Mouse (Mus musculus) CH12.LX (cell line): ENCODE measurements around the gene Rab5b. TPM values are rescaled to one million over a fixed set of nuclear protein-coding genes. Genes with fewer than 3 reads are reported as not detected.

Experiments used
- DNase-seq: peaks from one replicate; pipeline ENCODE4 v3.0.0-alpha.2; 2013; ENCODE audit errors: extremely low read depth
- H3K27ac ChIP-seq: 2 replicates; pipeline ENCODE4 v1.5.1; 2012; ENCODE audit warnings: low read depth, mild to moderate bottlenecking, control low read depth, moderate library complexity; ENCODE audit not compliant: insufficient read depth
- H3K27me3 ChIP-seq: replicated peaks from 2 replicates; pipeline ENCODE3; 2012; ENCODE audit warnings: inconsistent platforms
- H3K36me3 ChIP-seq, 2 experiments: replicated peaks in 1 of 2; 2 replicates each; pipeline versions ENCODE3 to v1.6.1; 2012; ENCODE audit warnings: inconsistent platforms in 1 of 2, low read length in 1 of 2, mild to moderate bottlenecking in 1 of 2, mixed read lengths in 1 of 2, moderate library complexity in 1 of 2; ENCODE audit not compliant: control insufficient read depth in 1 of 2, insufficient read depth in 1 of 2
- H3K4me1 ChIP-seq, 2 experiments: 2 replicates each; pipeline ENCODE4 v1.6.1; 2012; ENCODE audit warnings: inconsistent platforms in 1 of 2, moderate library complexity in 1 of 2; ENCODE audit not compliant: insufficient read depth in 2 of 2, control insufficient read depth in 1 of 2
- H3K4me2 ChIP-seq: 2 replicates; pipeline ENCODE4 v1.6.1; 2012; ENCODE audit warnings: low read depth, mild to moderate bottlenecking, control low read depth; ENCODE audit not compliant: poor library complexity, insufficient read depth, severe bottlenecking
- H3K4me3 ChIP-seq, 3 experiments: fragments of 150-350 bp in 1 of 3; sonication (generic) in 1 of 3; replicated peaks in 1 of 3; 2 replicates each; pipeline versions ENCODE3 to v1.5.1; 2011 to 2012; ENCODE audit warnings: low read depth in 2 of 3, low read length in 2 of 3, mild to moderate bottlenecking in 2 of 3, moderate library complexity in 2 of 3, control low read depth in 1 of 3, improper control_type of control experiment in 1 of 3, inconsistent platforms in 1 of 3, mixed read lengths in 1 of 3; ENCODE audit not compliant: poor library complexity in 1 of 3
- H3K79me2 ChIP-seq: replicated peaks from 2 replicates; pipeline ENCODE4 v1.6.1; 2012; ENCODE audit warnings: mild to moderate bottlenecking, moderate library complexity; ENCODE audit not compliant: control insufficient read depth, poor library complexity, insufficient read depth, severe bottlenecking; ENCODE audit errors: extremely low read depth
- H3K9ac ChIP-seq: 2 replicates; pipeline ENCODE4 v1.6.1; 2012; ENCODE audit warnings: low read depth, mild to moderate bottlenecking, control low read depth, moderate library complexity; ENCODE audit not compliant: insufficient read depth
- H3K9me3 ChIP-seq: replicated peaks from 2 replicates; pipeline ENCODE3; 2012; ENCODE audit warnings: low read length, inconsistent platforms, mixed read lengths
- BHLHE40 ChIP-seq: IDR thresholded peaks from 2 replicates; pipeline ENCODE4 v1.6.1; 2011; ENCODE audit warnings: mild to moderate bottlenecking, low read depth, low read length, improper control_type of control experiment
- CHD1 ChIP-seq: IDR thresholded peaks from 2 replicates; pipeline ENCODE4 v1.6.1; 2012; ENCODE audit warnings: low read depth, low read length, improper control_type of control experiment, inconsistent platforms
- CHD2 ChIP-seq: IDR thresholded peaks from 2 replicates; pipeline ENCODE4 v1.6.1; 2011; ENCODE audit warnings: low read length, improper control_type of control experiment
- EP300 ChIP-seq: IDR thresholded peaks from 2 replicates; pipeline ENCODE4 v1.6.1; 2011; ENCODE audit warnings: low read length, improper control_type of control experiment
- GABPA ChIP-seq: IDR thresholded peaks from 2 replicates; pipeline ENCODE4 v1.6.1; 2012; ENCODE audit warnings: low read depth, low read length, improper control_type of control experiment, inconsistent platforms; ENCODE audit not compliant: insufficient replicate concordance
- IRF4 ChIP-seq: IDR thresholded peaks from 2 replicates; pipeline ENCODE4 v1.6.1; 2014; ENCODE audit warnings: low read depth, mild to moderate bottlenecking, inconsistent platforms, low read length, improper control_type of control experiment
- JUN ChIP-seq: IDR thresholded peaks from 2 replicates; pipeline ENCODE4 v1.6.1; 2011; ENCODE audit warnings: low read depth, mild to moderate bottlenecking, low read length, improper control_type of control experiment, moderate library complexity; ENCODE audit not compliant: insufficient read depth
- JUND ChIP-seq: conservative IDR thresholded peaks from 2 replicates; pipeline ENCODE4 v1.6.1; 2011; ENCODE audit warnings: low read depth, low read length, improper control_type of control experiment
- MAFK ChIP-seq: IDR thresholded peaks from 2 replicates; pipeline ENCODE4 v1.6.1; 2011; ENCODE audit warnings: low read length, improper control_type of control experiment; ENCODE audit not compliant: insufficient replicate concordance
- MAX ChIP-seq: IDR thresholded peaks from 2 replicates; pipeline ENCODE4 v1.6.1; 2011; ENCODE audit warnings: low read length, improper control_type of control experiment
- MYC ChIP-seq: IDR thresholded peaks from 2 replicates; pipeline ENCODE4 v1.6.1; 2011; ENCODE audit warnings: low read depth, mild to moderate bottlenecking, improper control_type of control experiment, low read length
- NELFE ChIP-seq: IDR thresholded peaks from 2 replicates; pipeline ENCODE4 v1.6.1; 2011; ENCODE audit warnings: low read depth, low read length, improper control_type of control experiment
- NRF1 ChIP-seq: IDR thresholded peaks from 2 replicates; pipeline ENCODE4 v1.6.1; 2014; ENCODE audit warnings: low read depth, mild to moderate bottlenecking, inconsistent platforms, low read length, improper control_type of control experiment, moderate library complexity
- SIN3A ChIP-seq: IDR thresholded peaks from 2 replicates; pipeline ENCODE4 v1.6.1; 2012; ENCODE audit warnings: low read length, improper control_type of control experiment, inconsistent platforms
- TCF12 ChIP-seq: IDR thresholded peaks from 2 replicates; pipeline ENCODE4 v1.6.1; 2014; ENCODE audit warnings: low read depth, mild to moderate bottlenecking, inconsistent platforms, low read length, improper control_type of control experiment
- UBTF ChIP-seq: IDR thresholded peaks from 2 replicates; pipeline ENCODE4 v1.6.1; 2012; ENCODE audit warnings: low read depth, mild to moderate bottlenecking, inconsistent platforms, low read length, improper control_type of control experiment, moderate library complexity
- dilution Hi-C: fragments of 300-500 bp; cut with MboI; formaldehyde crosslinking; loops from 2 replicates; pipeline ENCODE4 v1.14.3; 2020; ENCODE audit warnings: low sequenced_read_pairs; ENCODE audit not compliant: extremely low pct_unique_long_range_greater_than_20kb, extremely low pct_ligation_motif_present
- in situ Hi-C: fragments of 300-500 bp; cut with MboI; formaldehyde crosslinking; loops from 3 replicates; pipeline ENCODE4 v1.14.3; 2019; ENCODE audit warnings: low sequenced_read_pairs, low pct_ligation_motif_present, low pct_unique_long_range_greater_than_20kb, mixed read lengths
- polyA plus RNA-seq: library from polyadenylated mRNA; unstranded; fragments of >175 nt; gene quantifications from 2 replicates; pipeline ENCODE4 v1.2.1, GENCODE M21; 2012; ENCODE audit warnings: low read depth; ENCODE audit not compliant: insufficient read length
- total RNA-seq, 2 experiments: library from RNA; depleted of rRNA; stranded (reverse); fragments of 300-350 nt in 1 of 2; fragments of >200 nt in 1 of 2; gene quantifications; 2 replicates each; pipeline ENCODE4 v1.2.3; 2012 to 2014

Gene Rab5b
- total and polyA plus RNA-seq, 3 experiments: 20.4 to 34.4 (median 27.4) TPM

DNA sequence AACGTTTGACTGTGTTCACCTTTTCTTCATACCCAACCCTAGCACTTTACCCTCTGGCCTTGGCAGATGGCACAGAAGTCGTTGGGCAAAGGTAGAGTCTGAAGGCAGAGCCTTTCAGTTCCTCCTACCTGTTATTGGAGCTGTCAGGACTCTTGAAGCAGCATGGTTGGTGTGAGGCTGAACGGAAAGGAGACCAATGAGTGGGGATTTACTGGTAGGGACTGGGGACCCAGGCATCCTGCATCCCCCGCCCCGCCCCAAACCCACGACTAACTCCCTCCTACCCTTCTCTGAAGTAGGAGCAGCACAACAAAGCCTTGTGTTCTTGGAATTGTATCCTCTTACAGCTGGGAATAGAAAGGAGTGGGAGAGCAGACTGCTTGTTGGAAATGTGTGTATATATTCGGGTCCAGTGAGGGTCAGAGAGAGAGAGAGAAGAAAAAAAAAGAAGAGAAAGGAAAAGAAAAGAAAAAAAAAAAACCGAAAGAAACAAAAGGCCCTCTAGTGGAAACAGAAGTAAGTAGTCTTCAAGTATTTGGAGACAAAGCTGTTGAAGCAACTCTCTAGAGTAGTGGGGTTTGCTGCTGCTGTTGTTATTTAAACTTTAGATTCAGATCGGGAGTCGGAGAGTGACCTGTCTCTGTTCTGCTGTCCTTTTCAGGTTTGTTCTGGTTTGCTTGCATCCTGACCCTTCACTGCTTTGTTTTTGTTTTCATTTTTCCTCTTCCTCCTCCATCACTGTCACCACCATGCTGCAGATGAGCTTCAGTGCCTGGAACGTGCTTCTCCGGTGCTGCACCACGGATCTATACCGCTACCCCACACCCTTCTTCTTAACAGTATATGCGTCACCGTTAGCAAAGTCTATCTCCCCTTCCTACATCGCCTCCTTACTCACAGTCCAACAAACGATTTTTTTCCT lies 48.9 kb upstream of the Rab5b start, which contains the start of gene Dgka (continued):
- TF ChIP-seq SIN3A: peak; percentile 57

DNA sequence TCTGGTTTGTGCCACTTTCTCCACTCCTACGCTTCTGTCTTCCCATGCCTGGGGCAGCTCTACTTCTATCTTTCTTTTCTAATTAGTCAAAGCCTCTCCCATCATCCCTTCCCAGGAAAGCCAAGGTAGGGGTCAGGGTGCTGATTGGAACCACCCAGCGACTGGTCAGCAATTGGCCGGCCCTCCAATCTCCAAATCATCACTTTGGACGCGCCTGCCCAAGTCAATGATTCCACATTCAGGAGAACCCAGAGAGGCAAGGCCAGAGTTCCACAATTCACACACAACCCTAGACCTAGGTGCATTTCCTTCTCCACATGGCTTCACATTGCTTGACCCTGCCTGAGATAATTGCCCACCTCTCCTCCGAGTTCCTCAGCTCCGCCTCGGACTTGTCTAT lies 48.1 kb upstream of the Rab5b start:
- Histone ChIP-seq H3K27me3 (peaks cover 3% of the 10 kb centered on the region), H3K36me3 (no peaks in the 10 kb centered on the region), H3K27ac (peak overlapping the region; percentile 55; the same call in 1 of the 2 replicates), H3K4me3 (peak overlapping the region; percentile 59 to 84 (median 83)), H3K4me2 (peak overlapping the region; percentile 74), H3K79me2 (peaks cover 12% of the 10 kb centered on the region), H3K4me1 (peaks cover 5 to 29% of the 10 kb centered on the region in 2 experiments), H3K9me3 (no peaks in the 10 kb centered on the region), H3K9ac (peak overlapping the region; percentile 50)
- in situ Hi-C loops (no loop called here), dilution Hi-C loops (no loop called here)
- TF ChIP-seq GABPA (no peak), MYC (peak; percentile 39; the same call in 1 of the 2 replicates)
- no peak for DNase-seq

DNA sequence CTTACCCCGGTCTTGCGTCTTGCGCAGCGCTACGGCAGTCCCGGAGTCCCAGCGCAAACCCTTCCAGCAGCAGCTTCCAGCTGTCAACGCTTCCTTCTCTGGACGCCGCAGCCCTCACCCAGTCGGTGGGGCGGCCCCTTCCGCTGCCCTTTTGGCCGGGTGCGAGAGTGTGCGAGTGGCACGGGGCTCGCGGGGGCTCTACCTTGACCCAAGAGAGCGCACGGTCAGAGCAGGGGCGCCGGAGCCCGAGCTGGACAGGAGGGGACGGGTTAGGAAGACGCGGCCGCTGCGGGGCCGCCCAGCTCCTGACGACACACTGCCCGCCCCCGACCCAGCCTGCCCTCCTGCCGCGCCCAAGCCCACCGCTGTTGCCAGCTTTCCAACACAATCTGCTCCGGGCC lies 47.7 kb upstream of the Rab5b start:
- Histone ChIP-seq H3K27me3 (peaks cover 3% of the 10 kb centered on the region), H3K9ac (peak overlapping the region; percentile 50), H3K36me3 (no peaks in the 10 kb centered on the region), H3K79me2 (peaks cover 7% of the 10 kb centered on the region), H3K27ac (peak overlapping the region; percentile 43; the same call in 1 of the 2 replicates), H3K4me2 (peak overlapping the region; percentile 74), H3K4me3 (peak overlapping the region; percentile 59 to 84 (median 83)), H3K4me1 (peaks cover 5 to 29% of the 10 kb centered on the region in 2 experiments), H3K9me3 (no peaks in the 10 kb centered on the region)
- dilution Hi-C loops (no loop called here), in situ Hi-C loops (no loop called here)
- DNase-seq: no peak
- TF ChIP-seq JUN (no peak), CHD1 (no peak), IRF4 (peak; percentile 15; the same call in 1 of the 2 replicates), GABPA (no peak), EP300 (no peak), UBTF (peak; percentile 61; the same call in 1 of the 2 replicates), JUND (no peak), BHLHE40 (peak; percentile 56), MAFK (no peak), CHD2 (no peak), NRF1 (no peak), TCF12 (peak; percentile 23; the same call in 1 of the 2 replicates), MAX (no peak), NELFE (0 out of 2 replicates have a peak, but pooled peaks have one; percentile 33)
